Mouse (Mus musculus): Measurements from ENCODE around the gene Dio1.
A peak's percentile ranks its signal among the peaks of the same experiment; 100 is the strongest.

Dio1 gene

GRCm38 (mm10) chr4:107306966-107307365, at the start of gene Dio1:
TSS of gene Dio1 (minus strand) at chr4:107307169.
- peak; percentile 80 to 84 for DNase-seq

DNA sequence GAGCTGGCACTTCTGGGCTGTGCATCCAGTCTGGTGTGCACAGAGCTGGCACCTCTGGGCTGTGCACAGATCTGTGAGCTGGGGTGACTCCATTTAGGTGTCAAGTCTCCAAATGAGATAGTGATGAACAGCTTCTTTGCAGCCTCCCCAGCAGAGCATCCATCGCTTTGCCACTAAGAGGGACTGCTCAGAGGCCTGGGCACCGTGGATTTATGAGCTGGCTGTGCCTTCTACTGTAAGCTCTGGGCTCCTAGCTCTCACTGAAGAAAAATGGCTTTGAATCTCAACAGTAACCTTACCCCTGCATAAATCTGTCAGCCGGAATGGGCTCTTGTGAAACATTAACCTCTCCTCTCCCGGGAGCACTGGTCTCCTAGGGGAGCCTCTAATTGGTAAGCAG, 47.6 kb upstream of the Dio1 start:
- DNase-seq = no peak

GRCm38 (mm10) chr4:107354126-107354525, 47.2 kb upstream of the Dio1 start:
- no peak for DNase-seq

DNA sequence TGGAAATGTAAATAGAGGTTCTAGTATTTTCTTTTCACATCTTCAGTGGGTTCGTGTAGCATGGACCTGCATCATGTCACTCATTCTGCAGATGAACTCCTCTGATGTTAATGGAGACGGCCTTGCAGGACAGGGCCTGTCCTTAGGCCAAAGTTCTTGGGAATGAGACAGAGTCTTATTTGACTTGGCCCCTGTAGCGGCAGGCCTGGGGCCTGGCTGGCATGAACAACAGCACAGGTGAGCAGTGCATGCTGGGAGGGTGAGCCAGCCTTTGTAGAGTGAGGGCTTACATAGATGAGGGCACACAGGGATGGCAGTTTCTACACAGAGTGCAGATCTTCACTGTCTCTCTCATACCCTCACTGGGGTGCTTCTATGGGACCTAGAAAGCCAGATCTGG, 46.6 kb upstream of the Dio1 start:
- no peak for DNase-seq

GRCm38 (mm10) chr4:107351368-107351767, 44.4 kb upstream of the Dio1 start:
- no peak for DNase-seq

DNA sequence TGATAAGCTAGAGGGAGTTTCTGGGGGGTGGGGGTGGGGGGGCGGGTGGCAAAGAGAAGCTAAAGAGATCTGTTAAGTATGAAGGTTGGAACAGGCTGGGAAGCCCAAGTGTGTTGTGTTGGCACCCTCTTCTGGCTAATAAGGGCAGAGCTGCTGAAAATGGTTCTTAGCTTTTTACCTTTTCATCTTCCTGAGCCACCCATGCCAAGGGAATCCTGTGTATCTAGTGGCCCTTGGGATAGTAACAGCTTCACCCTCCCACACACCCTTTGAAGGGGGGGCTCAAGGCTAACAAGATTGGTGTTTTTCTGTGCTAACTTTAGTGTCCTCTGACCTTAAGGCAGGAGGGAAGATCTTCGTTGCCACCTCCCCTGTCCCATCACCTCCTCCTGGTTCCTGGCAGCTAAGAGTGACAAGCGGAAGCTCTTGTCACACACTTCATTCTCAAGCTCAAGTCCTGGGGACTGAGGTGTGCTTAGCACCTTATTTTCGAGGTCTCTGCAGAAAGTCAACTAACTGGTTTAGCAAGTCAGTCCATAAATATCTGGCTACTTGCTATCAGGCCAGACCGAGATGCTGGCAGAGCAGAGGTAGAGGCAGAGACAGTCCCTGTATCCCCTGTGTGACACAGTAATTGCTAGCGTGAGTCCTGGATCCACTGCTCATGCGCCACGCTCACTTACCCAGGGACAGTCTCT, 42.5 kb upstream of the Dio1 start:
- peak; percentile 35 to 56 for DNase-seq

GRCm38 (mm10) chr4:107348529-107349310, 41.8 kb upstream of the Dio1 start:
- peak in 1 of 2 experiments; percentile 7 for DNase-seq

- DNase-seq = no peak
Measured at GRCm38 (mm10) chr4:107347221-107347620, 40.3 kb upstream of the Dio1 start.

DNA sequence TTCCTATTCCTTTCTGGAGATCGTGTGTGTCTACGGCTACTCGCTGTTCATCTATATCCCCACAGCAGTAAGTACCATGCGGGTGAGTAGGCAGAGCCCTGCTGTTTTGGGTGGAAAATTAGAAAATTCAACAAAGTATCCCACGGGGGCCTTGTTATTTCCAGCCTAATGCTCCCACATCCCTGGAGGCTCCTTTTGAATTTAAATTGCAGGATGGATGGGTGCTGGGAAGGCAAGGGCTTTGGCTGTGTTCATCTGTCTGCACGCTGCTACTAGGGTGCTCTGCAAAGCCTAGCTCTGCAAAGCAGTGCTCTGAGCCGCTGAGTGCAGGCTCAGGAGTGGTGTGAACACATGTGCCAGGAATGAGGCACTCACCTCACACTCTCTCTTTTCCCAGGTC, 37.6 kb upstream of the Dio1 start:
- no peak for DNase-seq

GRCm38 (mm10) chr4:107341354-107341753, 34.4 kb upstream of the Dio1 start:
- DNase-seq = no peak

- no peak for DNase-seq
Measured at GRCm38 (mm10) chr4:107337455-107337854, 30.5 kb upstream of the Dio1 start.

DNA sequence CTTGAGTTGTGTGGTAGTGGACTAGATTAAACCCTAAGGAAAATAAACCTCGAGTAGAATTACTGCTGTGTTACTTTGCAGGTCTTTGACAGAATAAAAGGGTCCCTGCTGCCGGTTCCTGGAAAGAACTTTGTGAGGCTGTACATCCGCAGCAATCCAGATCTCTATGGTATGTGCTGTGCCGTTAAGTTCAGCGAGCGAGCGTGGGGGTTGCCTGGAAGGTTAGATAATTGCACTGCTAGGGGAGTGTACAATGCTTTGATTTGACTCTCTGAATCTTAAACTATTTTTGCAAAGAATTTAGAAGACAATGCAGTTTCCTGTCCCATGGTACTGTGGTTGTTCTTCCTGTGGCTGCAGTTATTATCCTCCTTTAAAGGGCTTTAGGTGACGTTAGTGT, 29.4 kb upstream of the Dio1 start:
- DNase-seq = no peak

GRCm38 (mm10) chr4:107333514-107333913, 26.5 kb upstream of the Dio1 start:
- peak in 1 of 2 experiments; percentile 13 for DNase-seq

DNA sequence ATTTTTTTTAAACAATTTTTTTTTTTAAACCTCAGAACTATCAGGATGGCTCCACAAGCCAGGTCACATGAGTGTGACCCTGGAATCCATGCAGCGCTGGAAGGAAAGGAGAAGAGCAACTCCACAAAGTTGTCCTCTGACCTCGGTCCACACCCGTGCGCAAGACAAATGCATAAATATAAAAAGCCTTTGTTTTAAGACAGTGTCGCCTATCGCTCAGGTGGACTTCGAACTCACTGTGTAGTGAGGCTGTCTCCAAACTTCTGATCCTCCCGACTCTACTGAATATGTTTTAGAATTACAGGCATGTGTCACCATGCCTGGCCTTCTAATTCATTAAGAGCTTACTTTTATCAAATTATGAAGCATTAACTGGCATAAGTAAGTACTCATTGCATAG, 21.6 kb upstream of the Dio1 start:
- no peak for DNase-seq

- no peak for DNase-seq
Measured at GRCm38 (mm10) chr4:107323113-107323512, 16.1 kb upstream of the Dio1 start.

- no peak for DNase-seq
Measured at GRCm38 (mm10) chr4:107321041-107321440, 14.1 kb upstream of the Dio1 start.

DNA sequence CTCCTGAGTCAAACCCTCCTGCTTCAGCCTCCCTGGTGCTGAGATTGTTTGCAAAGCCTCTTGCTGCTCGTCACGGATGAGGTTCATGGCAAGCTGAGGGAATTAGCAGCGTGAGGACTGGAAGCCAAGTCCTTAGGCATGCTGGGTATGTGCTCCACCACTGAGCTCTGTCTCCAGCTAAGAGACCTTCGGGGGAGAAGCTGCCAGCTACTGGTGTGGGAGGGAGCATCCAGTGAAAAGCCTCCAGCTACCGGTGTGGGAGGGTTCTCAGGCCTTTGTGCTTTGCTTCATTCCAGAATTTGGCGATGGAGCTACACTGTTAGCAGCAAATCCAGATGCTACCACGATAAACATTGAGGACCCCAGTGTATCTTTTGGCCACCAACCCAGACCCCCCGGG, 11.7 kb upstream of the Dio1 start:
- no peak for DNase-seq

GRCm38 (mm10) chr4:107314479-107314805, 7.5 kb upstream of the Dio1 start:
- no peak for DNase-seq

DNA sequence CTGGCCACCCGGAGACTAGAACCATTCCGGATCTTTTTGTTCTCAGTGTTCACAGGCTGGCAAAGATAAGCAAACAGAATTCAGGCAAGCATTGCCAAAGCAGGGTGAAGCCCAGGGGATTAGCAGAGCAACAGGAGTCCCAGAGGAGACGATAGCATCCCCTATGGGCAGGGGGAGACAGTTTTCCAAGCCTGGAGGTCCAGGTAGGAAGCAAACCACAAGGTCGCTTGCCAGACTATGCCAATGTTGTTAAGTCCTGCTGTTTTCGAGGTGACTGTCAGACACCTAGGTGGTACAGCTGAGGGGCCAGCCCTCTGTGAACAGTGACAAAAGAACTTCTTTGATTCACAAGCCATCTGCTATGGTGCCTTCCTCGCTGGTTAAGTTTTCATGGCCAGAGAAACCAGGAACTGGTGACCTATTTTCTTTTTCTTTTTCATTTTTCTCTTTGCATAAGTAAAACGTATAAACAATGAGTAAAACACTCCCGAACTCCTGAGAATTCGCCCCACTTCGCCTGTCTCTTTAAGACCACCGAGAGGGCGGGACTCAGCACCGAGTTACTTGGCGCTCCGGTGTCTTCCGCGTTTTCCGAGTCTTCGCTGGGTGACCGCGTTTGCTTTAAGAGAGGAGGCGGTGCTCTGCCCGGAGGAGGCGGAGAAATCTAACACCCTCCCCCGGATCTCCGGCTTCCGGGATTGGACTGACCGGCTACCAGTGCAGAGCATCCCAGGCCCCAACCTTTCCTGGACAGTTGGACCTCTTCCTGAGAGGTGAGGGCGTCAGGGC, 6.9 kb upstream of the Dio1 start, which contains the start of gene Yipf1:
Gene Yipf1 (plus strand): TSS at position 674 of the 789 bp plus-strand sequence.
- DNase-seq = peak; percentile 89 to 92

- no peak for DNase-seq
Measured at GRCm38 (mm10) chr4:107303531-107303930, 3.4 kb downstream of the Dio1 start.

GRCm38 (mm10) chr4:107302832-107303231, 4.1 kb downstream of the Dio1 start:
- DNase-seq = no peak

- DNase-seq = peak; percentile 31 to 41
Measured at GRCm38 (mm10) chr4:107302221-107302620, 4.7 kb downstream of the Dio1 start.

GRCm38 (mm10) chr4:107300902-107301555, 5.9 kb downstream of the Dio1 start:
- DNase-seq = no peak
